Mouse (Mus musculus) kidney, embryonic 14.5 days (tissue): ENCODE results near the gene Acadm. TPM values are rescaled to one million over a fixed set of nuclear protein-coding genes. Genes with fewer than 3 reads are reported as not detected.
A peak's percentile ranks its signal among the peaks of the same experiment; 100 is the strongest.

Source experiments
- ATAC-seq: fragments of 200-750 bp; cut with Nextera tagmentation; 2 replicates; pipeline ENCODE4 v1.8.0; 2017; ENCODE audit warnings: moderate number of reproducible peaks, mild to moderate bottlenecking, moderate TSS enrichment, moderate library complexity; ENCODE audit not compliant: low FRiP score, low TSS enrichment
- H3K27ac ChIP-seq: fragments of 300-500 bp; sonication (generic); 2 replicates; pipeline ENCODE4 v1.5.1; 2014; ENCODE audit warnings: low read depth, mild to moderate bottlenecking, low read length, moderate library complexity, mixed read lengths
- H3K27me3 ChIP-seq: fragments of 300-500 bp; sonication (generic); 2 replicates; pipeline ENCODE4 v1.6.1; 2014; ENCODE audit warnings: mild to moderate bottlenecking, low read length; ENCODE audit not compliant: control insufficient read depth, insufficient read depth
- H3K36me3 ChIP-seq: fragments of 300-500 bp; sonication (generic); 2 replicates; pipeline ENCODE4 v1.6.1; 2014; ENCODE audit warnings: low read length, mixed read lengths; ENCODE audit not compliant: control insufficient read depth, insufficient read depth
- H3K4me1 ChIP-seq: fragments of 300-500 bp; sonication (generic); 2 replicates; pipeline ENCODE4 v1.6.1; 2014; ENCODE audit warnings: low read length, mixed read lengths; ENCODE audit not compliant: control insufficient read depth, insufficient read depth
- H3K4me2 ChIP-seq: fragments of 300-500 bp; sonication (generic); replicated peaks from 2 replicates; pipeline ENCODE4 v1.6.1; 2014; ENCODE audit warnings: low read depth, mild to moderate bottlenecking, low read length
- H3K4me3 ChIP-seq: fragments of 300-500 bp; sonication (generic); 2 replicates; pipeline ENCODE4 v1.5.1; 2014; ENCODE audit warnings: mild to moderate bottlenecking, low read length
- H3K9ac ChIP-seq: fragments of 300-500 bp; sonication (generic); 2 replicates; pipeline ENCODE4 v1.6.1; 2014; ENCODE audit warnings: low read depth, mild to moderate bottlenecking, low read length, moderate library complexity
- H3K9me3 ChIP-seq: fragments of 300-500 bp; sonication (generic); 2 replicates; pipeline ENCODE4 v1.6.1; 2016; ENCODE audit warnings: low read length; ENCODE audit not compliant: control insufficient read depth
- WGBS: fragments of 180-500 bp; shearing (Covaris S2); extraction: QIAGEN DNeasy Blood & Tissue Kit; methylation state at CpG from one replicate; pipeline ENCODE4 v1.1.7; 2014; 5-methylcytosine and 5-hydroxymethylcytosine counted together
- polyA plus RNA-seq: library from polyadenylated mRNA; unstranded; fragments of >200 nt; fragmentation: Nextera tagmentation; extraction: Ambion mirVana; gene quantifications from 2 replicates; pipeline ENCODE4 v1.2.1, GENCODE M21; 2014

Acadm gene
- polyA plus RNA-seq, 1 experiment from 2014 or later = 81.1 TPM

DNA sequence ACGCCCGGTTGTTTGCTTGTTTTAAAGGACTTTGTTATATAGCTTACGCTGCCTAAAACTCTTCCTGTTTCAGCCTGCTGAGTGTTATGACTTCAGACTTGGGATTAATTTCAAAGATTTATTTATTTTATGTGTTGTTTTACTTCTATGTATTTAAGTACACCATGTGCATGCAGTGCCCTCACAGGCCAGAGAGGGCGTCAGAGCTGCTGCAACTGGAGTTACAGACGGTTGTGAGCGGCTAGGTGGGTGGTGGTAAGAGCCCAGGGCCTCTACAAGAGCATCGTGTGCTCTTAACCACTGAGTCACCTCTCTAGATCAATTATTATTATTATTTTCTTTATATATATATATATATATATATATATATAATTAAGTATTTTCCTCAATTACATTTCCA is 18.1 kb downstream of the Acadm start:
- WGBS = 94% methylated on average over 7 of the region's 7 CpGs
- H3K27ac ChIP-seq = no peak overlapping the region
- H3K27me3 ChIP-seq = no peaks in the 10 kb centered on the region
- no peaks in the 10 kb centered on the region for H3K4me1 ChIP-seq
- no peaks in the 10 kb centered on the region for H3K9me3 ChIP-seq
- no peak overlapping the region for H3K4me2 ChIP-seq
- ATAC-seq = no peak
- peaks cover 48% of the 10 kb centered on the region for H3K36me3 ChIP-seq
- no peak overlapping the region for H3K4me3 ChIP-seq
- no peak overlapping the region for H3K9ac ChIP-seq

DNA sequence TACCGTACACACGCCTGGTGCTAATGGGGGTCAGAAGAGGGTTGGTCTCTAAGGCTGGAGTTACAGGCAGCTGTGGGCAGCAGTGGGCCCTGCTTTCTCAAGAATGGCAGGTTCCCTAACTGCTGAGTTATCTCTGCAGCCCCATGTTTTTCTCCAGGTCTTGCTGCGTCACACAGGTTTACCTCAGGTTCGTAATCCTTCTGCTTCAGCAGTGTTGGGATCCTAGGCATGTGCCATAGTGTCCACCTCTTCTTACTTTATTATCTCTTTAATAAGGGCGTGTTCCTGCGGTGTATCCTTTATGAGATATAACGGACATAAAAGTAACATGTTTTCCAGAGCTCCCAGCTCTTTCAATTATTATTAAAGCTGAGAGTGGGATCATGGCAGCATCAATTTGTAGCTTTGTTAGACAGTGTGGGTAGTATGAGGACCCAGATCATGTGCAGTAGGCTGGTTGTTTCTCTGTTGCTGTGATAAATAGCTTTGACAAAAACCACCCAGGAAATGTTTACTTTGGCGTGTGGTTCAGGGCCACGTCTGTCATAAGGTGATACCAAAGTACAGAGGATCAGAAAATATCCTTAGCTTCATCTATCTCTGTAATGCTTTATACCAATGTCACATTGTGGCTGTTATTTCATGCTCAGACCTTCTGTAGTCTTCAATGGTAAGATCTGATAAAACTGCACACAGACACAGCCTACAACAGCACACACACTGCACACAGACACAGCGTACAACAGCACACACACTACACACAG is 23.1 kb downstream of the Acadm start:
- no peak for ATAC-seq
- H3K9me3 ChIP-seq = no peaks in the 10 kb centered on the region

GRCm38 (mm10) chr3:153917200-153917599 is 27.2 kb downstream of the Acadm start:
- peaks cover 4% of the 10 kb centered on the region for H3K36me3 ChIP-seq
- ATAC-seq = no peak
- H3K27ac ChIP-seq = no peak overlapping the region
- H3K4me2 ChIP-seq = no peak overlapping the region
- 3% methylated on average over 1 of the region's 1 CpGs for WGBS
- peaks cover 6% of the 10 kb centered on the region; the same call in 1 of the 2 replicates for H3K4me1 ChIP-seq
- H3K9me3 ChIP-seq = no peaks in the 10 kb centered on the region
- H3K9ac ChIP-seq = no peak overlapping the region
- H3K27me3 ChIP-seq = no peaks in the 10 kb centered on the region
- H3K4me3 ChIP-seq = no peak overlapping the region

More for the DNA sequence above, 23.1 kb downstream of the Acadm start:
- Histone ChIP-seq H3K4me1 (no peaks in the 10 kb centered on the region), H3K4me3 (no peak overlapping the region), H3K4me2 (no peak overlapping the region), H3K9ac (no peak overlapping the region), H3K27me3 (no peaks in the 10 kb centered on the region), H3K27ac (no peak overlapping the region), H3K36me3 (peaks cover 28% of the 10 kb centered on the region)
- WGBS = 91% methylated on average over 10 of the region's 10 CpGs

GRCm38 (mm10) chr3:153913510-153914243 is 30.8 kb downstream of the Acadm start:
- peak overlapping the region; percentile 93 for H3K4me3 ChIP-seq
- H3K9ac ChIP-seq = peak overlapping the region; percentile 99; the same call in 1 of the 2 replicates
- H3K4me1 ChIP-seq = peaks cover 28% of the 10 kb centered on the region
- no peak for ATAC-seq
- peak overlapping the region; percentile 86 for H3K4me2 ChIP-seq
- H3K27me3 ChIP-seq = no peaks in the 10 kb centered on the region
- H3K9me3 ChIP-seq = no peaks in the 10 kb centered on the region
- H3K36me3 ChIP-seq = peaks cover 30% of the 10 kb centered on the region
- peak overlapping the region; percentile 95 for H3K27ac ChIP-seq
- 36% methylated on average over 6 of the region's 6 CpGs for whole genome bisulfite sequencing

- H3K36me3 ChIP-seq = peaks cover 39% of the 10 kb centered on the region
- H3K9ac ChIP-seq = peak within 1 kb of the TSS; percentile 99
- H3K4me3 ChIP-seq = peak within 1 kb of the TSS; percentile 93
- no peaks in the 10 kb centered on the region for H3K9me3 ChIP-seq
- ATAC-seq = peak; percentile 96
- peak within 1 kb of the TSS; percentile 86 for H3K4me2 ChIP-seq
- H3K27ac ChIP-seq = peak within 1 kb of the TSS; percentile 95
- H3K4me1 ChIP-seq = peaks cover 31% of the 10 kb centered on the region
- H3K27me3 ChIP-seq = no peaks in the 10 kb centered on the region
- WGBS = 1% methylated on average over 65 of the region's 65 CpGs
Observed at GRCm38 (mm10) chr3:153912546-153913509, 31.6 kb downstream of the Acadm start, which contains the start of gene Rabggtb. Gene Rabggtb (minus strand): TSS chr3:153913009.

- Histone ChIP-seq H3K27ac (peak overlapping the region; percentile 95; the same call in 1 of the 2 replicates), H3K4me1 (peaks cover 31% of the 10 kb centered on the region), H3K27me3 (no peaks in the 10 kb centered on the region), H3K9ac (peak overlapping the region; percentile 99), H3K36me3 (peaks cover 48% of the 10 kb centered on the region), H3K4me2 (peak overlapping the region; percentile 86), H3K4me3 (peak overlapping the region; percentile 93), H3K9me3 (no peaks in the 10 kb centered on the region)
- WGBS = 4% methylated on average over 12 of the region's 12 CpGs
- no peak for ATAC-seq
Observed at GRCm38 (mm10) chr3:153911882-153912440, 32.5 kb downstream of the Acadm start.

DNA sequence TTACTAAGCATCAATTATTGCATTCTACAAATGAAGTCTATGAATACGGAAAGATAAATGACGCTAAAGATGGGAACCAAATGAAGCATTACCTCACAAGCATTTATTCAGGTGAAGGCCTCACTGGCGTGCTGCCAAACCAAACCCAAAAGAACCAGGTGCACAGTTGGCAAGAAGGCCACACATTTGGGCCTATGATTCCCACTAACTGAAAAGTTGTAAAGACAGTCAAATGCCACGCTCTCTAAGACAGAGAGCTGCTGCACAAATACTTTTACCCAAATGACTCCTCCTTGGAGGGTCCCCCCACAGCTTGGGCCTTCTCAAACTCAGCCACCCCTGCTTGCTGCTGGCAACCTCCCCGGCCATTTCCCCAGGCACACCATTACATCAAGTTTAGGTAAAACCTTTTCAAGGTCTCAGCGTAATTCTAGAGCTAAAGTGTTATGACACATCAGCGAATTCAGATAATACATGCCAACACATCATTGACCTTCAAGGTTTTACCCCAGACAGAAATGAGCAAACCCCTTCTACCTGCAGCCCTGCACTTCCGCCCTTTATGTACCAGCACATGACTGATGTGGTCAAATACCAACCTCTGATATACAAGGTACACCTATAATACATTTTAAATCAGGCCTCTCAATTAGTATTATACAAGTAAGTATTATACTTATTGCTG is 33.1 kb downstream of the Acadm start:
- peak overlapping the region; percentile 99 for H3K9ac ChIP-seq
- peaks cover 31% of the 10 kb centered on the region for H3K4me1 ChIP-seq
- WGBS = 44% methylated on average over 8 of the region's 8 CpGs
- no peaks in the 10 kb centered on the region for H3K27me3 ChIP-seq
- H3K4me3 ChIP-seq = peak overlapping the region; percentile 93
- H3K27ac ChIP-seq = peak overlapping the region; percentile 95; the same call in 1 of the 2 replicates
- peak overlapping the region; percentile 86 for H3K4me2 ChIP-seq
- H3K36me3 ChIP-seq = peaks cover 54% of the 10 kb centered on the region
- no peak for ATAC-seq
- H3K9me3 ChIP-seq = no peaks in the 10 kb centered on the region

DNA sequence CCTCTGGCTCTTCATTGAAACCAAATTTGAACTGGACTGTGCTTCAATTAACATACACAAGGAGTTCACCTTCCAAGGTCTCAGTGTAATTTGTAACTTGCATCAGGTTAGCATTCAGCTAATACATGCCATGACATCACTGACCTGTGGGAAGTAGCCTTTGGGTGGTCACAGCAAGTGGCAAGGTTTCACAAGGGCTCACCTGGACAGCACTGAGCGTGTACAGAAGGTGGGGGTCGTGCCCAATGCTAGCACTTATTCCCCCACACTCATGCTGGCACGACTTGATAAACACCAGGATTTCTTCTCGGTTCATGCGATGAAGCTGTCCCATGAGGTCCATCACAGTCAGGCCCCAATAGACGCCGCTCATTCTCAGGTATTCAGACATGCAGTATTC is 33.9 kb downstream of the Acadm start:
- Histone ChIP-seq H3K36me3 (peaks cover 62% of the 10 kb centered on the region), H3K9ac (peak overlapping the region; percentile 99; the same call in 1 of the 2 replicates), H3K4me1 (peaks cover 31% of the 10 kb centered on the region), H3K4me3 (peak overlapping the region; percentile 93; the same call in 1 of the 2 replicates), H3K4me2 (peak overlapping the region; percentile 86), H3K27ac (no peak overlapping the region), H3K27me3 (no peaks in the 10 kb centered on the region), H3K9me3 (no peaks in the 10 kb centered on the region)
- ATAC-seq = no peak
- whole genome bisulfite sequencing = 77% methylated on average over 7 of the region's 7 CpGs
